Mouse (Mus musculus) lung, adult 2 months (tissue): Measurements from ENCODE around the gene Cul9.

ENCODE experiments used
- CTCF ChIP-seq: fragments of 200-500 bp; IDR thresholded peaks from 2 replicates; pipeline ENCODE4 v1.5.1; 2011; ENCODE audit warnings: mild to moderate bottlenecking, low read length, control low read depth; ENCODE audit not compliant: insufficient read depth
- POLR2A ChIP-seq: fragments of 200-500 bp; IDR thresholded peaks from 2 replicates; pipeline ENCODE4 v1.6.1; 2011; ENCODE audit warnings: low read depth, mild to moderate bottlenecking, control low read depth, low read length, borderline replicate concordance; ENCODE audit errors: extremely low read depth

- TF ChIP-seq POLR2A, result no peak
- peak; percentile 45; the same call in 1 of the 2 replicates for TF ChIP-seq CTCF
These were observed 29.9 kb upstream of the Cul9 start for GRCm38 (mm10) chr17:46576070-46576469.
